11 mouse cellular contexts compared by ENCODE assay signal in the genomic region with DNA sequence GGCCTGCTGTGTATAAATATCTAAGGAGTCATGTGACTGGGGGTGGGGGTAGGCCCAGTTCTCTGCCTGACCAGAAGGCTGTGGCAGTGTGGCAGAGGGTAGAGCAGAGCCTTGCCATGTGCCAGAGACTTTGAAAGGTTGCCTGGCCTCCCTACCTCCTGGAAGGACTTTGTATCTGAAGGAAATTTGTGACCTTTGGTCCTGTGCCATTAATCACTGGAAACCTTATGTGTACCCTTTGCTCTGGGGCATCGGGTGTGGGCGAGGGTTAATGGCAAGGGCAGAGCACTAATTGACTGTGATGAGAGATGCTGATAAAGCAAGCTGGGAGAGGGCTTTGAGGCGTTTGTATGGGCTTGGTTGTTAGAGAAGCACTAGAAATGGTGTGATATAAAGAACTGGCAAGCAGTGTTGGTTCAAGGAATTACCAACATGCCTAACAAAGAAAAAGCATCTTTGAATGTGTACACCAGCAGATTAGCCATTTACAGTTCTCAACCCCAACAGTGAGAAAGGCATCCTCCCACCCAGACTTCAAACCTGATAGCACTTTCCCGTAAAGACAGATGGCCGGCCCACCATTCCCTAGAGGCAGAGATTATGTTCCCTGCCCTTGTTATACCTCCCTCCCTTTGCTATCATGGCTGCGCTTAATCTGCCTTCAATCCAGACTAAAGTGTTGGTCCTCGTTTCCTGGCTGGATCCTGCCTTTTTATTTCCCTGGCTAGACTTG.
DNase-seq lines count a peak whose midpoint lies in the region; ATAC-seq and TF ChIP-seq lines count a peak whose summit lies in the region.
"Had no signal": no experiment of that assay in that cellular context is flagged by ENCODE, and none has a peak within 500 bp of the region (broad histone marks: within the 10 kb centered on the region; RNA-seq: fewer than 3 reads in every experiment).

No protein-coding gene starts in this region.

- no peak for ATAC-seq in neural tube, embryonic 13.5 days (ENCODE audit: low read depth)

- no peaks in the 10 kb centered on the region for H3K27me3 ChIP-seq in cerebellum, adult 2 months (ENCODE audit: control insufficient read depth, insufficient read depth, low read length)
- no peaks in the 10 kb centered on the region for H3K27me3 ChIP-seq in hindbrain, embryonic 10.5 days (ENCODE audit: insufficient read depth, poor library complexity, severe bottlenecking)
- H3K27me3 ChIP-seq in neural tube, embryonic 13.5 days = no peaks in the 10 kb centered on the region
- H3K27me3 ChIP-seq: embryonic facial prominence, embryonic 13.5 days; limb, embryonic 15.5 days had no signal

- peak overlapping the region; percentile 38 for H3K4me2 ChIP-seq in neural tube, embryonic 13.5 days
- H3K4me2 ChIP-seq: embryonic facial prominence, embryonic 13.5 days; limb, embryonic 15.5 days had no signal

- H3K9me3 ChIP-seq in hindbrain, embryonic 10.5 days = no peaks in the 10 kb centered on the region
- H3K9me3 ChIP-seq in neural tube, embryonic 13.5 days = no peaks in the 10 kb centered on the region
- H3K9me3 ChIP-seq: embryonic facial prominence, embryonic 13.5 days; limb, embryonic 15.5 days had no signal

- H3K27ac ChIP-seq in cerebellum, adult 2 months (ENCODE audit: insufficient read depth, low read length) = 0 out of 2 replicates have a peak overlapping the region, but pooled peaks have one; percentile 13
- peak overlapping the region; percentile 77 for H3K27ac ChIP-seq in hindbrain, embryonic 10.5 days
- H3K27ac ChIP-seq in neural tube, embryonic 13.5 days (replicated peaks) = peak overlapping the region; percentile 87
- H3K27ac ChIP-seq: embryonic facial prominence, embryonic 13.5 days; limb, embryonic 15.5 days had no signal

- H3K4me3 ChIP-seq in cerebellum, adult 2 months (replicated peaks; ENCODE audit: insufficient read depth, low read depth, low read length) = no peak overlapping the region
- H3K4me3 ChIP-seq in hindbrain, embryonic 10.5 days = no peak overlapping the region
- H3K4me3 ChIP-seq in neural tube, embryonic 13.5 days = no peak overlapping the region
- H3K4me3 ChIP-seq: embryonic facial prominence, embryonic 13.5 days; limb, embryonic 15.5 days had no signal

- no peaks in the 10 kb centered on the region for H3K36me3 ChIP-seq in hindbrain, embryonic 10.5 days
- H3K36me3 ChIP-seq in neural tube, embryonic 13.5 days = no peaks in the 10 kb centered on the region
- H3K36me3 ChIP-seq: embryonic facial prominence, embryonic 13.5 days; limb, embryonic 15.5 days had no signal

- H3K4me1 ChIP-seq in cerebellum, adult 2 months (ENCODE audit: control insufficient read depth, insufficient read depth, low read length) = peaks cover 24% of the 10 kb centered on the region
- peaks cover 58% of the 10 kb centered on the region for H3K4me1 ChIP-seq in hindbrain, embryonic 10.5 days (replicated peaks)
- peaks cover 62% of the 10 kb centered on the region for H3K4me1 ChIP-seq in neural tube, embryonic 13.5 days (replicated peaks)

- no peak for TF ChIP-seq CTCF in cerebellum, adult 2 months (IDR thresholded peaks at IDR 0.05; ENCODE audit: borderline replicate concordance, insufficient read depth, low read depth, low read length)

- TF ChIP-seq POLR2A in cerebellum, adult 2 months (IDR thresholded peaks at IDR 0.05; ENCODE audit: borderline replicate concordance, insufficient read depth, low read length) = no peak

- intact Hi-C loops in gastrocnemius, postnatal 36 days (cut with DNase I) = no loop called here

- WGBS in cerebellum, adult 2 months = 36% methylated on average over 7 of the region's 7 CpGs
- 38% methylated on average over 7 of the region's 7 CpGs for WGBS in hindbrain, embryonic 10.5 days
- WGBS in neural tube, embryonic 13.5 days = 11% methylated on average over 7 of the region's 7 CpGs

- peak overlapping the region; percentile 17; the same call in 1 of the 2 replicates for H3K9ac ChIP-seq in neural tube, embryonic 13.5 days
- H3K9ac ChIP-seq: embryonic facial prominence, embryonic 13.5 days; limb, embryonic 15.5 days had no signal

- peak in 1 of 2 experiments; percentile 40 for DNase-seq in cerebellum, adult 2 months
- no peak for DNase-seq in cerebellum, adult 9-10 months
- DNase-seq in hindbrain, embryonic 10.5 days (ENCODE audit: low spot score) = peak; percentile 52
- DNase-seq in kidney, postnatal 10 days = peak; percentile 47
- DNase-seq in thymus, adult 18-20 months = no peak
- DNase-seq in testis, postnatal 14 days (ENCODE audit: low spot score) = no peak
- DNase-seq in gastrocnemius, postnatal 36 days = no peak
- DNase-seq: thymus, adult 2 months had no signal

Comparison
In these comparisons a context has a peak if more than half of its experiments do, and no peak if none do; other contexts are left out.
1. DNase-seq: peak in hindbrain, embryonic 10.5 days (single experiment) and kidney, postnatal 10 days (single experiment); none in cerebellum, adult 9-10 months (single experiment), thymus, adult 18-20 months (0 of 2), testis, postnatal 14 days (single experiment) and gastrocnemius, postnatal 36 days (0 of 2).
2. H3K27ac ChIP-seq: peak in every context shown above with its lines; median percentile 87 in neural tube, embryonic 13.5 days; 77 in hindbrain, embryonic 10.5 days; 13 in cerebellum, adult 2 months.